Mouse (Mus musculus): ENCODE results near the gene Hoxa1. TPM values are rescaled to one million over a fixed set of nuclear protein-coding genes. Genes with fewer than 3 reads are reported as not detected.

The Hoxa1 gene
- polyA plus RNA-seq, 1 experiment = not detected

- H3K27me3 ChIP-seq (ENCODE audit: control insufficient read depth) = peaks cover 87% of the 10 kb centered on the region
- no peaks in the 10 kb centered on the region for H3K9me3 ChIP-seq (ENCODE audit: control insufficient read depth, low read length)
- no peaks in the 10 kb centered on the region for H3K4me1 ChIP-seq (ENCODE audit: control insufficient read depth)
- no peak overlapping the region for H3K4me3 ChIP-seq (replicated peaks)
- TF ChIP-seq GATA1 (IDR thresholded peaks at IDR 0.05; ENCODE audit: low read length) (no peak), TAL1 (IDR thresholded peaks at IDR 0.05; ENCODE audit: low read length) (no peak)
- H3K36me3 ChIP-seq (ENCODE audit: control insufficient read depth) = no peaks in the 10 kb centered on the region
These were observed 24.7 kb upstream of the Hoxa1 start for GRCm38 (mm10) chr6:52182793-52183192.

GRCm38 (mm10) chr6:52182030-52182429 lies 23.9 kb upstream of the Hoxa1 start:
- no peaks in the 10 kb centered on the region for H3K4me1 ChIP-seq (ENCODE audit: control insufficient read depth)
- H3K27me3 ChIP-seq (ENCODE audit: control insufficient read depth) = peaks cover 87% of the 10 kb centered on the region
- no peak for TF ChIP-seq GATA1 (IDR thresholded peaks at IDR 0.05; ENCODE audit: low read length)
- no peak for TF ChIP-seq TAL1 (IDR thresholded peaks at IDR 0.05; ENCODE audit: low read length)
- H3K4me3 ChIP-seq (replicated peaks) = no peak overlapping the region
- peaks cover 2% of the 10 kb centered on the region; the same call in 1 of the 2 replicates for H3K9me3 ChIP-seq (ENCODE audit: control insufficient read depth, low read length)
- H3K36me3 ChIP-seq (ENCODE audit: control insufficient read depth) = no peaks in the 10 kb centered on the region

- no peak for TF ChIP-seq TAL1 (IDR thresholded peaks at IDR 0.05; ENCODE audit: low read length)
- no peak for TF ChIP-seq GATA1 (IDR thresholded peaks at IDR 0.05; ENCODE audit: low read length)
- no peak overlapping the region for H3K4me3 ChIP-seq (replicated peaks)
- H3K4me1 ChIP-seq (ENCODE audit: control insufficient read depth) = no peaks in the 10 kb centered on the region
- H3K9me3 ChIP-seq (ENCODE audit: control insufficient read depth, low read length) = peaks cover 2% of the 10 kb centered on the region; the same call in 1 of the 2 replicates
- H3K36me3 ChIP-seq (ENCODE audit: control insufficient read depth) = no peaks in the 10 kb centered on the region
- H3K27me3 ChIP-seq (ENCODE audit: control insufficient read depth) = peaks cover 87% of the 10 kb centered on the region
These were observed 22.6 kb upstream of the Hoxa1 start for GRCm38 (mm10) chr6:52180726-52181125.

GRCm38 (mm10) chr6:52180213-52180710 lies 22.1 kb upstream of the Hoxa1 start:
- Histone ChIP-seq H3K4me1 (ENCODE audit: control insufficient read depth) (no peaks in the 10 kb centered on the region), H3K36me3 (ENCODE audit: control insufficient read depth) (no peaks in the 10 kb centered on the region), H3K4me3 (replicated peaks) (no peak overlapping the region), H3K9me3 (ENCODE audit: control insufficient read depth, low read length) (peaks cover 2% of the 10 kb centered on the region; the same call in 1 of the 2 replicates), H3K27me3 (ENCODE audit: control insufficient read depth) (peaks cover 87% of the 10 kb centered on the region)
- TF ChIP-seq TAL1 (IDR thresholded peaks at IDR 0.05; ENCODE audit: low read length) (no peak), GATA1 (IDR thresholded peaks at IDR 0.05; ENCODE audit: low read length) (no peak)

- H3K27me3 ChIP-seq (ENCODE audit: control insufficient read depth) = peaks cover 87% of the 10 kb centered on the region
These were observed 21.6 kb upstream of the Hoxa1 start for GRCm38 (mm10) chr6:52179690-52180089.

GRCm38 (mm10) chr6:52178918-52179665 lies 21.0 kb upstream of the Hoxa1 start:
- no peaks in the 10 kb centered on the region for H3K36me3 ChIP-seq (ENCODE audit: control insufficient read depth)
- H3K4me3 ChIP-seq (replicated peaks) = no peak overlapping the region
- no peaks in the 10 kb centered on the region for H3K4me1 ChIP-seq (ENCODE audit: control insufficient read depth)
- peaks cover 87% of the 10 kb centered on the region for H3K27me3 ChIP-seq (ENCODE audit: control insufficient read depth)
- TF ChIP-seq GATA1 (IDR thresholded peaks at IDR 0.05; ENCODE audit: low read length) = no peak
- no peak for TF ChIP-seq TAL1 (IDR thresholded peaks at IDR 0.05; ENCODE audit: low read length)
- peaks cover 2% of the 10 kb centered on the region; the same call in 1 of the 2 replicates for H3K9me3 ChIP-seq (ENCODE audit: control insufficient read depth, low read length)

More at GRCm38 (mm10) chr6:52179690-52180089, 21.6 kb upstream of the Hoxa1 start:
- H3K9me3 ChIP-seq (ENCODE audit: control insufficient read depth, low read length) = peaks cover 2% of the 10 kb centered on the region; the same call in 1 of the 2 replicates
- no peak overlapping the region for H3K4me3 ChIP-seq (replicated peaks)
- no peaks in the 10 kb centered on the region for H3K4me1 ChIP-seq (ENCODE audit: control insufficient read depth)
- TF ChIP-seq GATA1 (IDR thresholded peaks at IDR 0.05; ENCODE audit: low read length) (no peak), TAL1 (IDR thresholded peaks at IDR 0.05; ENCODE audit: low read length) (no peak)
- no peaks in the 10 kb centered on the region for H3K36me3 ChIP-seq (ENCODE audit: control insufficient read depth)

GRCm38 (mm10) chr6:52177806-52178205 lies 19.7 kb upstream of the Hoxa1 start:
- TF ChIP-seq GATA1 (IDR thresholded peaks at IDR 0.05; ENCODE audit: low read length) = no peak
- no peak for TF ChIP-seq TAL1 (IDR thresholded peaks at IDR 0.05; ENCODE audit: low read length)
- H3K4me1 ChIP-seq (ENCODE audit: control insufficient read depth) = no peaks in the 10 kb centered on the region
- H3K27me3 ChIP-seq (ENCODE audit: control insufficient read depth) = peaks cover 91% of the 10 kb centered on the region
- H3K36me3 ChIP-seq (ENCODE audit: control insufficient read depth) = no peaks in the 10 kb centered on the region
- H3K9me3 ChIP-seq (ENCODE audit: control insufficient read depth, low read length) = peaks cover 2% of the 10 kb centered on the region; the same call in 1 of the 2 replicates
- H3K4me3 ChIP-seq (replicated peaks) = no peak overlapping the region

GRCm38 (mm10) chr6:52177061-52177735 lies 19.1 kb upstream of the Hoxa1 start, which contains the start of gene 5730596B20Rik:
Gene 5730596B20Rik (plus strand): TSS chr6:52177498.
- Histone ChIP-seq H3K27me3 (ENCODE audit: control insufficient read depth) (peaks cover 97% of the 10 kb centered on the region), H3K4me3 (replicated peaks) (no peak within 1 kb of the TSS)
- TF ChIP-seq TAL1 (IDR thresholded peaks at IDR 0.05; ENCODE audit: low read length) (no peak), GATA1 (IDR thresholded peaks at IDR 0.05; ENCODE audit: low read length) (no peak)

GRCm38 (mm10) chr6:52176391-52176790 lies 18.3 kb upstream of the Hoxa1 start:
- Histone ChIP-seq H3K27me3 (ENCODE audit: control insufficient read depth) (peaks cover 100% of the 10 kb centered on the region), H3K9me3 (ENCODE audit: control insufficient read depth, low read length) (peaks cover 2% of the 10 kb centered on the region; the same call in 1 of the 2 replicates), H3K4me3 (replicated peaks) (no peak overlapping the region), H3K4me1 (ENCODE audit: control insufficient read depth) (no peaks in the 10 kb centered on the region), H3K36me3 (ENCODE audit: control insufficient read depth) (no peaks in the 10 kb centered on the region)
- TF ChIP-seq TAL1 (IDR thresholded peaks at IDR 0.05; ENCODE audit: low read length) = no peak
- TF ChIP-seq GATA1 (IDR thresholded peaks at IDR 0.05; ENCODE audit: low read length) = no peak

More at GRCm38 (mm10) chr6:52177061-52177735, 19.1 kb upstream of the Hoxa1 start, which contains the start of gene 5730596B20Rik:
- Histone ChIP-seq H3K9me3 (ENCODE audit: control insufficient read depth, low read length) (peaks cover 2% of the 10 kb centered on the region; the same call in 1 of the 2 replicates), H3K4me1 (ENCODE audit: control insufficient read depth) (no peaks in the 10 kb centered on the region), H3K36me3 (ENCODE audit: control insufficient read depth) (no peaks in the 10 kb centered on the region)

All from erythroblast, embryonic 14.5 days (primary cell).